Mouse (Mus musculus): ENCODE measurements around the gene Gcc1.

DNA sequence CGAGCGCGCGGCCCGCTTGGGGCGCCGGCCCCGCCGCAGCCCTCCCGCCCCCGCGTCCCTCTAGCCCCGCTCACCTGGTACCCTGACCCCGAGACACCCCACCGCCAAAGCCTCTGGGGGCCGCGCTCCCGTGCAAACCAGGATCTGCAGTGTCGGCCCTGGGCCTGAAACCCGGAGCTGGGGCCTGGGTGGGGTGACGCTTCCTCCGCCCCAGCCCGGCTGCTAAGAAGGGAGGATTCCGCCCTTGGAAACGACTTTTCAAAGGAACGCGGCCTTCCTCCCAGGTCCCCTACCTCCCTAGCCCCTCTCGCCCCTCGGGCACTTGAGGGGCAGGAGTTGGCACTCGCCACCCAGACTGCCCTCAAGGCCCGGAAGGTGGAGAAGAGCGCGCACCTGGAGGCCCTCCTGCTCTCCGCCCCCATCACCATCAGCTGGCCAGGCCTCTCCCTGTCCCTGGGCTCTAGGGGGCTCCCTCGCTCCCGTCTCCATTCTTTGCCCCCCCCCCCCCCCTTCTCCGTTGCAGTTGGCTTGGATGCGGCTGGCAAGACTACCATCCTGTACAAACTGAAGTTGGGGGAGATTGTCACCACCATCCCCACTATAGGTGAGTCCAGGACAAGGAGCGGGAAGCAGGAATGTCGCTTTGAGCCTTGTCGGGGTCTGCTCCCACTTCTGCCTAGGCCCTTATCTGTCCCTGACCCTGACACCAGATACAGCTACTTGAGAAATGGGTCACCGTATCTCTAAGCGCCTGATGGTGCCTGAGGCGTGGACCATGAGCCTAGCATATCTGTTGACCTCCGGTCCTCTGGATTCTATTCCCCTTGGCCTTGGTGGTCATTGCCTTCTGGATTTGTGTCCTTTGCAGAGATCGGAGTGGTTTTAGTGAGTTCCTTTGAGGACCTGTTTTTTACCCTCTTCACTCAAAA is 4.2 kb downstream of the Gcc1 start:
- TF ChIP-seq POLR2A (IDR thresholded peaks at IDR 0.05; ENCODE audit: extremely low read depth, insufficient read depth, low read length): 0 out of 2 replicates have a peak, but pooled peaks have one; percentile 10
- peak; percentile 26; the same call in 1 of the 2 replicates for TF ChIP-seq CTCF (IDR thresholded peaks at IDR 0.05; ENCODE audit: low read depth, low read length)
